Mouse (Mus musculus): ENCODE data around the gene Lmo7. TPM values are rescaled to one million over a fixed set of nuclear protein-coding genes. Genes with fewer than 3 reads are reported as not detected.

Lmo7 gene
- polyA plus RNA-seq, 1 experiment from 2014 or later = 18.7 TPM

DNA sequence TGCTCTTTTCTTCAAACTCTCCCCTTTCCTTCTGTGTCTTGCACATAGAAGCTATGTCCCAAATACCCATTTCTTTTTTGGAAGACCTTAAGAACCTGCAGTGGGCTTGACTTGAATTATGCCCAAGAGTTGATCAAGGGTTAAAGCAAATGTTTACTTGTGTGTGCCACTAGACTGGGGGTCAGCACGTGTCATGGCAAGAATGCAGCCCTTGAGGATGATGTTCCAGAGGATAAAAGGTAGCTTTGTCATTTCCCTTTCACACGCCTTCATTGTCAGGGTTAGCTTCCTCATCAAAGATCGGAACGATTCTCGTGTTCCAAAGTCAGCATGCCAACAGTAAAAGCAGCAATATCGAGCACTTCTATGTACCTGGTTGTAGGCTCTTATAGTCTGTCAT lies 243.4 kb downstream of the Lmo7 start:
- H3K27me3 ChIP-seq (replicated peaks; ENCODE audit: control insufficient read depth, insufficient read depth, low read length) = no peaks in the 10 kb centered on the region
- no peak overlapping the region for H3K27ac ChIP-seq (ENCODE audit: low read depth)
- no peak overlapping the region for H3K4me2 ChIP-seq (ENCODE audit: low read length)
- no peaks in the 10 kb centered on the region for H3K36me3 ChIP-seq (ENCODE audit: control insufficient read depth, insufficient read depth, low read length)
- 51% methylated on average over 6 of the region's 6 CpGs for WGBS
- H3K4me1 ChIP-seq (replicated peaks; ENCODE audit: control insufficient read depth, insufficient read depth, low read length) = no peaks in the 10 kb centered on the region
- no peak overlapping the region for H3K4me3 ChIP-seq (ENCODE audit: low read depth, low read length)
- no peaks in the 10 kb centered on the region for H3K9me3 ChIP-seq (ENCODE audit: control insufficient read depth, low read length)
- H3K9ac ChIP-seq (ENCODE audit: low read length) = no peak overlapping the region
- DNase-seq (ENCODE audit: low spot score) (no peak), ATAC-seq (replicated peaks; ENCODE audit: low FRiP score, low TSS enrichment, low read depth) (no peak)

DNA sequence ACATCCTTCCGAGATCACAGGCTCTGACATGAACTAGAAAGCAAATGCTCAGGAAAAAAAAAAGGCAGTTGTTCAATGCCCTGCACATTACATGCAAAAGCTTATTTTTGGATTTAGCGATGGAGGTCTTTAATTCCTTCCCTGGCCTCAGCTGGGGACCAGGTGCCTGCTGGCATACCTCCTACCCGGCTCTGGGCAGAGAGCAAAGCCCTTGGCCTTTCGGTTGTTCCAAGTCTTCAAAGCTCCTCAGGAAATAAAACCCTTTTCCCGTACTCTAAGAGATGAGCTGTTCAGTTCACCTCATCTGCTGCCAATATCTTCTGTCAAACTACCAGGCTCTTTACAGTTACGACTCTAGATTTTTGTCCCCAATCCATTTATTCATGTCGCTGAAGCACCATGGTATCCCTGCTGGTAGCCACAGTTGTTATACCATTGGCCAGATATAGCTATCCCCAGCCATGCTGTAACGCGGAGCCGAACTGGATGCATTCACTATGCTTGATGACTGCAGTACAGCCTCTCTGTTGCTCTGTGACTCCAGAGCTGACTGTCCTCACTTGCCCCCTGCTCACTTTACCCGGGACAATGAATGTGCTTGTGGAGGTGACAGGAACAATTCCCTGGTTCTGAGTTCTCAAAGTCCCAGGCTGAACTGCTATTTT lies 246.4 kb downstream of the Lmo7 start:
- H3K36me3 ChIP-seq (ENCODE audit: control insufficient read depth, insufficient read depth, low read length) = no peaks in the 10 kb centered on the region
- H3K27ac ChIP-seq (ENCODE audit: low read depth) = no peak overlapping the region
- DNase-seq (ENCODE audit: low spot score) (no peak), ATAC-seq (replicated peaks; ENCODE audit: low FRiP score, low TSS enrichment, low read depth) (no peak)
- H3K4me2 ChIP-seq (ENCODE audit: low read length) = no peak overlapping the region
- no peaks in the 10 kb centered on the region for H3K27me3 ChIP-seq (replicated peaks; ENCODE audit: control insufficient read depth, insufficient read depth, low read length)
- 90% methylated on average over 11 of the region's 11 CpGs for WGBS
- H3K9me3 ChIP-seq (ENCODE audit: control insufficient read depth, low read length) = no peaks in the 10 kb centered on the region
- H3K9ac ChIP-seq (ENCODE audit: low read length) = no peak overlapping the region
- no peaks in the 10 kb centered on the region for H3K4me1 ChIP-seq (replicated peaks; ENCODE audit: control insufficient read depth, insufficient read depth, low read length)
- no peak overlapping the region for H3K4me3 ChIP-seq (ENCODE audit: low read depth, low read length)

Other genes starting within 250 kb of the Lmo7 start
- 7.3 and 7.5 TPM in 2 replicates for gene Tbc1d4, start 120.8 kb upstream of the Lmo7 start, polyA plus RNA-seq (2014; fragmentation: Nextera tagmentation; extraction: Ambion mirVana)
- gene Commd6, start 89.3 kb upstream of the Lmo7 start, polyA plus RNA-seq (2014; fragmentation: Nextera tagmentation; extraction: Ambion mirVana) = 103 and 106 TPM in 2 replicates
- 145 and 154 TPM in 2 replicates for gene Uchl3, start 76.0 kb upstream of the Lmo7 start, polyA plus RNA-seq (2014; fragmentation: Nextera tagmentation; extraction: Ambion mirVana)
- gene Gm9922, start 143 bp upstream of the Lmo7 start, polyA plus RNA-seq (2014; fragmentation: Nextera tagmentation; extraction: Ambion mirVana) = 0.65 and 0.97 TPM in 2 replicates

All from intestine, embryonic 14.5 days (tissue).